Mouse (Mus musculus): ENCODE results near the gene Kifap3. TPM values are rescaled to one million over a fixed set of nuclear protein-coding genes. Genes with fewer than 3 reads are reported as not detected.
A peak's percentile ranks its signal among the peaks of the same experiment; 100 is the strongest.

Kifap3 gene
- polyA plus RNA-seq, 1 experiment, result 1.5 TPM

DNA sequence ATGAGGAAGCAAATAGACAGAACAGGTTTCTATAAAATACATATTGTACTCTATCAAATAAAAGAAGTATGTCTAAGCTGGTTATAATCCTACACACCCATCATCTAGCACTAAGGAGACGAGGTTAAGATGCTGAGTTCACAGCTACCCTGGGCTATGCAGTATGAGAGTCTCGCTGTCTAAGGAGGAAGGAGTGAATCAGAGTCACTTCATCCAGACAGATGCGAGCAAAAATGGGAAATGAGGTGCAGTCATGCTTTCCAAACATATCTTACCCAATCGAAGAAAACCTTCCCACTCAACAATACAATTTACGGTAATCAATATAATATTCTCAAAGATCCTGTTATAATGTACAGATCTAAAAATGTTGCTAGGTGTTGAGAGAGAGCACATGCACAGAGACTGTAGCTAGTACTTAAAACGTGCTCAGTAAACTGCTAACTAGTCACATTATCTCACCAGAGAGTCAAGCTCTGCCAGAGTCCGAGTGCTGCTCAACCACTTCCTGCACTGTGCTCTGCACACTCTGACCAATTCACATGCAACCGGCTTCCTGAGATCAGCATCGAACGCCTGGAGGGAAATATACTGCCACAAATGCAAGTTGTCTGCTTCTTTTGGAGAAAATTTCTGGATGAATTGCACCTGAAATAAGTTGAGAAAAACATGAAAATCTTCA, 184.8 kb downstream of the Kifap3 start:
- H3K36me3 ChIP-seq (replicated peaks; ENCODE audit: low read length), result peaks cover 49% of the 10 kb centered on the region
- no peaks in the 10 kb centered on the region for H3K27me3 ChIP-seq (replicated peaks)
- H3K9me3 ChIP-seq, result no peaks in the 10 kb centered on the region
- peaks cover 24% of the 10 kb centered on the region for H3K4me1 ChIP-seq
- TF ChIP-seq GATA1 (IDR thresholded peaks at IDR 0.05; ENCODE audit: borderline replicate concordance, low read length), result no peak
- TF ChIP-seq FLI1 (IDR thresholded peaks at IDR 0.05; ENCODE audit: low read length), result no peak
- H3K4me3 ChIP-seq (replicated peaks), result peak overlapping the region; percentile 62

Other genes starting within 250 kb of the Kifap3 start
- not detected in 2 replicates for gene Mettl11b, start 54.4 kb upstream of the Kifap3 start, polyA plus RNA-seq (2012; ENCODE audit: insufficient read depth, low replicate concordance)
- gene Scyl3, start 149.5 kb downstream of the Kifap3 start, polyA plus RNA-seq (2012; ENCODE audit: insufficient read depth, low replicate concordance), result 1.5 and 3.5 TPM in 2 replicates
- gene BC055324, start 215.2 kb downstream of the Kifap3 start, polyA plus RNA-seq (2012; ENCODE audit: insufficient read depth, low replicate concordance), result 0.44 TPM in 1 of 2 replicates, not detected in the other
- 0.41 TPM in 1 of 2 replicates, not detected in the other for gene Mettl18, start 215.3 kb downstream of the Kifap3 start, polyA plus RNA-seq (2012; ENCODE audit: insufficient read depth, low replicate concordance)

All from megakaryocyte, embryonic 14.5 days (primary cell).